In genomic region chr12:79028911-79029861, GRCm38 (mm10) we compare ENCODE assay signal across 8 mouse cellular contexts. TPM values are rescaled to one million over a fixed set of nuclear protein-coding genes. Genes with fewer than 3 reads are reported as not detected.
DNase-seq lines count a peak whose midpoint lies in the region; ATAC-seq and TF ChIP-seq lines count a peak whose summit lies in the region.

TSS of gene Plekhh1 (plus strand) at chr12:79029163.

- peak; percentile 23; the same call in 1 of the 2 replicates for TF ChIP-seq CTCF in heart, adult 2 months (IDR thresholded peaks at IDR 0.05)
- TF ChIP-seq CTCF in kidney, adult 2 months (conservative IDR thresholded peaks at IDR 0.05; ENCODE audit: insufficient read depth, insufficient read length, low read depth, low read length): no peak
- no peak for TF ChIP-seq CTCF in liver, embryonic 14.5 days (IDR thresholded peaks at IDR 0.05; ENCODE audit: low read depth)

- ATAC-seq in liver, embryonic 14.5 days (ENCODE audit: insufficient read depth): peak; percentile 39; the same call in 1 of the 2 replicates

- peak within 1 kb of the TSS; percentile 73 for H3K4me2 ChIP-seq in liver, embryonic 14.5 days (ENCODE audit: low read depth)

- H3K79me2 ChIP-seq in heart, adult 2 months (replicated peaks; ENCODE audit: control insufficient read depth, insufficient read depth, low read length): no peaks in the 10 kb centered on the region

- TF ChIP-seq POLR2A in heart, adult 2 months (IDR thresholded peaks at IDR 0.05; ENCODE audit: insufficient read depth, low read depth, low read length): no peak
- no peak for TF ChIP-seq POLR2A in kidney, adult 2 months (IDR thresholded peaks at IDR 0.05; ENCODE audit: low read depth, low read length)

- H3K36me3 ChIP-seq in heart, adult 2 months (ENCODE audit: control insufficient read depth, insufficient read depth, low read length): no peaks in the 10 kb centered on the region
- H3K36me3 ChIP-seq in kidney, adult 2 months (ENCODE audit: control insufficient read depth, insufficient read depth, low read length): no peaks in the 10 kb centered on the region
- H3K36me3 ChIP-seq in liver, embryonic 14.5 days (replicated peaks; ENCODE audit: control insufficient read depth, insufficient read depth, low read depth): no peaks in the 10 kb centered on the region

- H3K9ac ChIP-seq in heart, adult 2 months (ENCODE audit: low read depth, low read length): peak within 1 kb of the TSS; percentile 89
- no peak within 1 kb of the TSS for H3K9ac ChIP-seq in liver, embryonic 14.5 days (replicated peaks)

- WGBS in heart, adult 2 months: under 1% methylated on average over 79 of the region's 80 CpGs
- 2% methylated on average over 76 of the region's 80 CpGs for WGBS in kidney, adult 2 months
- 1% methylated on average over 73 of the region's 80 CpGs for WGBS in liver, embryonic 14.5 days (ENCODE audit: insufficient replicate concordance)

- peak; percentile 77 for DNase-seq in A20 (ENCODE audit: low read depth, low spot score)
- peak; percentile 13 for DNase-seq in T-cell, adult 2 months (ENCODE audit: low spot score)
- peak; percentile 77 for DNase-seq in embryo, embryonic 10 days (ENCODE audit: low spot score)
- DNase-seq in heart, adult 2 months: peak; percentile 67 to 73
- DNase-seq in kidney, adult 2 months: peak; percentile 72
- no peak for DNase-seq in liver, embryonic 14.5 days (ENCODE audit: low read depth in 3 of 3, low spot score in 3 of 3)
- DNase-seq in neural tube, embryonic 10.5 days (ENCODE audit: extremely low spot score, low spot score): peak; percentile 81
- peak; percentile 6 for DNase-seq in thymus, postnatal 0 days (ENCODE audit: low spot score)

- no peak for TF ChIP-seq EP300 in heart, adult 2 months (IDR thresholded peaks at IDR 0.05; ENCODE audit: insufficient read depth, low read depth, low read length)
- TF ChIP-seq EP300 in liver, embryonic 14.5 days (IDR thresholded peaks at IDR 0.05; ENCODE audit: low read depth): no peak

- H3K4me3 ChIP-seq in heart, adult 2 months: peak within 1 kb of the TSS; percentile 58
- H3K4me3 ChIP-seq in kidney, adult 2 months (ENCODE audit: insufficient read depth, low read depth, low read length): peak within 1 kb of the TSS; percentile 84
- H3K4me3 ChIP-seq in liver, embryonic 14.5 days (ENCODE audit: insufficient read depth in 1 of 2, low read depth in 2 of 2, low read length in 2 of 2): peak within 1 kb of the TSS; percentile 43 to 58

- H3K27me3 ChIP-seq in heart, adult 2 months (ENCODE audit: control insufficient read depth, insufficient read depth, low read length): no peaks in the 10 kb centered on the region
- H3K27me3 ChIP-seq in kidney, adult 2 months (replicated peaks; ENCODE audit: control insufficient read depth, insufficient read depth, low read length): no peaks in the 10 kb centered on the region
- H3K27me3 ChIP-seq in liver, embryonic 14.5 days (ENCODE audit: control insufficient read depth, insufficient read depth, low read length): peaks cover 31% of the 10 kb centered on the region

- no peaks in the 10 kb centered on the region for H3K4me1 ChIP-seq in heart, adult 2 months (ENCODE audit: control insufficient read depth, insufficient read depth, low read length)
- no peaks in the 10 kb centered on the region; the same call in 1 of the 2 replicates for H3K4me1 ChIP-seq in kidney, adult 2 months (ENCODE audit: control insufficient read depth, insufficient read depth, low read length)
- H3K4me1 ChIP-seq in liver, embryonic 14.5 days (replicated peaks; ENCODE audit: control insufficient read depth in 2 of 2, insufficient read depth in 2 of 2, low read length in 1 of 2): no peaks in the 10 kb centered on the region

- intact Hi-C loops in heart, adult 2 months (cut with DNase I): loop anchor here (5.0 kb wide), 1 partner anchor 42 kb away; no protein-coding TSS in a partner anchor

- H3K9me3 ChIP-seq in liver, embryonic 14.5 days (ENCODE audit: control insufficient read depth, low read length): no peaks in the 10 kb centered on the region

- H3K27ac ChIP-seq in heart, adult 2 months: no peak within 1 kb of the TSS
- H3K27ac ChIP-seq in kidney, adult 2 months (ENCODE audit: insufficient read depth, low read depth, low read length): peak within 1 kb of the TSS; percentile 45
- H3K27ac ChIP-seq in liver, embryonic 14.5 days: no peak within 1 kb of the TSS

RNA-seq across cellular contexts. Expression of gene Plekhh1, which starts in this region (rescaled TPM):
- 1 to 10 TPM; 1.4 to 1.7 TPM for total RNA-seq in heart, adult 2 months (2021)
- 1.8 and 2.8 TPM in 2 replicates for polyA plus RNA-seq in heart, adult 2 months (2012; rRNA removed)
- polyA plus RNA-seq in kidney, adult 2 months (2012; rRNA removed): 9.3 and 10.8 TPM in 2 replicates
- polyA plus RNA-seq in liver, embryonic 14.5 days (2012; rRNA removed): 0.14 and 0.15 TPM in 2 replicates
- 0.05 TPM in 1 of 2 replicates, not detected in the other for polyA plus RNA-seq in liver, embryonic 14.5 days (2014; fragmentation: Nextera tagmentation; extraction: Ambion mirVana)
- 0.33 and 0.46 TPM in 2 replicates for polyA plus RNA-seq in thymus, postnatal 0 days (2015; fragmentation: Nextera tagmentation; extraction: Ambion mirVana)

Comparison
In these comparisons a context has a peak if more than half of its experiments do, and no peak if none do; other contexts are left out.
1. Peak in ATAC-seq, H3K4me3 ChIP-seq and H3K4me2 ChIP-seq in liver, embryonic 14.5 days; RNA of the gene not detected or under 1 TPM.
2. Peak in DNase-seq in thymus, postnatal 0 days; RNA of the gene not detected or under 1 TPM.
3. DNase-seq: peak in A20 (single experiment), T-cell, adult 2 months (single experiment), embryo, embryonic 10 days (single experiment), heart, adult 2 months (2 of 2), kidney, adult 2 months (single experiment) and neural tube, embryonic 10.5 days (single experiment); none in liver, embryonic 14.5 days (0 of 3).
4. Peak in every context shown above with its lines, with median percentiles within 50 percentile points of each other: H3K4me3 ChIP-seq.